Mouse (Mus musculus) heart, embryonic 13.5 days (tissue): ENCODE measurements around the gene Hnf1b. TPM values are rescaled to one million over a fixed set of nuclear protein-coding genes. Genes with fewer than 3 reads are reported as not detected.

Source experiments
- ATAC-seq: fragments of 200-750 bp; cut with Nextera tagmentation; 2 replicates; pipeline ENCODE4 v1.8.0; 2017; ENCODE audit warnings: moderate TSS enrichment; ENCODE audit not compliant: insufficient number of reproducible peaks, low FRiP score, low TSS enrichment; ENCODE audit errors: extremely low read depth
- H3K27ac ChIP-seq: fragments of 300-500 bp; sonication (generic); replicated peaks from 2 replicates; pipeline ENCODE4 v1.5.1; 2015; ENCODE audit warnings: moderate library complexity, mild to moderate bottlenecking, inconsistent platforms
- H3K27me3 ChIP-seq: fragments of 300-500 bp; sonication (generic); replicated peaks from 2 replicates; pipeline ENCODE4 v1.6.1; 2015; ENCODE audit warnings: mild to moderate bottlenecking, inconsistent platforms
- H3K36me3 ChIP-seq: fragments of 300-500 bp; sonication (generic); 2 replicates; pipeline ENCODE4 v1.6.1; 2015; ENCODE audit warnings: mild to moderate bottlenecking, inconsistent platforms
- H3K4me1 ChIP-seq: fragments of 300-500 bp; sonication (generic); 2 replicates; pipeline ENCODE4 v1.6.1; 2015; ENCODE audit warnings: inconsistent platforms
- H3K4me2 ChIP-seq: fragments of 300-500 bp; sonication (generic); 2 replicates; pipeline ENCODE4 v1.6.1; 2015; ENCODE audit warnings: inconsistent platforms, mild to moderate bottlenecking, moderate library complexity
- H3K4me3 ChIP-seq: fragments of 300-500 bp; sonication (generic); 2 replicates; pipeline ENCODE4 v1.5.1; 2015; ENCODE audit warnings: moderate library complexity, mild to moderate bottlenecking, inconsistent platforms
- H3K9ac ChIP-seq: fragments of 300-500 bp; sonication (generic); 2 replicates; pipeline ENCODE4 v1.6.1; 2015; ENCODE audit warnings: inconsistent platforms, mild to moderate bottlenecking, moderate library complexity
- H3K9me3 ChIP-seq: fragments of 300-500 bp; sonication (generic); 2 replicates; pipeline ENCODE4 v1.6.1; 2016; ENCODE audit warnings: inconsistent platforms
- WGBS: fragments of 180-500 bp; shearing (Covaris S2); methylation state at CpG from one replicate; pipeline ENCODE4 v1.1.7; 2015; ENCODE audit warnings: mixed read lengths; 5-methylcytosine and 5-hydroxymethylcytosine counted together
- polyA plus RNA-seq: library from polyadenylated mRNA; unstranded; fragments of >200 nt; fragmentation: Nextera tagmentation; extraction: Ambion mirVana; gene quantifications from 2 replicates; pipeline ENCODE4 v1.2.1, GENCODE M21; 2015

Hnf1b gene
- polyA plus RNA-seq, 1 experiment from 2014 or later = 1.1 TPM

- Histone ChIP-seq H3K27ac (no peak overlapping the region), H3K9me3 (no peaks in the 10 kb centered on the region), H3K4me3 (peak overlapping the region; percentile 43), H3K4me2 (peak overlapping the region; percentile 60), H3K27me3 (peaks cover 88% of the 10 kb centered on the region), H3K9ac (0 out of 2 replicates have a peak overlapping the region, but pooled peaks have one; percentile 5), H3K36me3 (no peaks in the 10 kb centered on the region), H3K4me1 (peaks cover 38% of the 10 kb centered on the region)
- ATAC-seq = no peak
- WGBS = 2% methylated on average over 33 of the region's 33 CpGs
These were observed 3.4 kb downstream of the Hnf1b start for GRCm38 (mm10) chr11:83853221-83853792.

GRCm38 (mm10) chr11:83854091-83854490 lies 4.2 kb downstream of the Hnf1b start:
- Histone ChIP-seq H3K4me2 (no peak overlapping the region), H3K9me3 (no peaks in the 10 kb centered on the region), H3K36me3 (no peaks in the 10 kb centered on the region), H3K4me3 (no peak overlapping the region), H3K4me1 (peaks cover 38% of the 10 kb centered on the region), H3K27me3 (peaks cover 88% of the 10 kb centered on the region), H3K27ac (no peak overlapping the region), H3K9ac (no peak overlapping the region)
- 7% methylated on average over 10 of the region's 10 CpGs for WGBS
- no peak for ATAC-seq

- Histone ChIP-seq H3K4me1 (peaks cover 36% of the 10 kb centered on the region), H3K27ac (no peak overlapping the region), H3K9me3 (no peaks in the 10 kb centered on the region), H3K4me3 (no peak overlapping the region), H3K4me2 (no peak overlapping the region), H3K27me3 (peaks cover 88% of the 10 kb centered on the region), H3K36me3 (no peaks in the 10 kb centered on the region), H3K9ac (no peak overlapping the region)
- 19% methylated on average over 2 of the region's 2 CpGs for WGBS
- ATAC-seq = no peak
These were observed 4.8 kb downstream of the Hnf1b start for GRCm38 (mm10) chr11:83854707-83855106.

- Histone ChIP-seq H3K4me2 (no peak overlapping the region), H3K4me1 (peaks cover 13% of the 10 kb centered on the region), H3K27ac (no peak overlapping the region), H3K4me3 (no peak overlapping the region), H3K9ac (no peak overlapping the region), H3K36me3 (no peaks in the 10 kb centered on the region), H3K27me3 (peaks cover 67% of the 10 kb centered on the region), H3K9me3 (no peaks in the 10 kb centered on the region)
- 68% methylated on average over 1 of the region's 1 CpGs for WGBS
- ATAC-seq = no peak
These were observed 7.4 kb downstream of the Hnf1b start for GRCm38 (mm10) chr11:83857256-83857655.

GRCm38 (mm10) chr11:83865286-83865685 lies 15.4 kb downstream of the Hnf1b start:
- no peaks in the 10 kb centered on the region for H3K36me3 ChIP-seq
- peaks cover 15% of the 10 kb centered on the region; the same call in 1 of the 2 replicates for H3K27me3 ChIP-seq
- no peak overlapping the region for H3K4me3 ChIP-seq
- H3K9ac ChIP-seq = no peak overlapping the region
- H3K4me1 ChIP-seq = peaks cover 8% of the 10 kb centered on the region; the same call in 1 of the 2 replicates
- 57% methylated on average over 9 of the region's 9 CpGs for WGBS
- H3K4me2 ChIP-seq = no peak overlapping the region
- ATAC-seq = no peak
- no peaks in the 10 kb centered on the region for H3K9me3 ChIP-seq
- H3K27ac ChIP-seq = no peak overlapping the region

GRCm38 (mm10) chr11:83867571-83867970 lies 17.7 kb downstream of the Hnf1b start:
- Histone ChIP-seq H3K9ac (no peak overlapping the region), H3K4me3 (no peak overlapping the region), H3K27ac (no peak overlapping the region), H3K36me3 (no peaks in the 10 kb centered on the region), H3K27me3 (peaks cover 14% of the 10 kb centered on the region; the same call in 1 of the 2 replicates), H3K4me2 (no peak overlapping the region), H3K4me1 (peaks cover 8% of the 10 kb centered on the region; the same call in 1 of the 2 replicates), H3K9me3 (no peaks in the 10 kb centered on the region)
- ATAC-seq = no peak
- WGBS = 39% methylated on average over 3 of the region's 3 CpGs

GRCm38 (mm10) chr11:83869147-83869546 lies 19.3 kb downstream of the Hnf1b start:
- Histone ChIP-seq H3K4me1 (peaks cover 8% of the 10 kb centered on the region; the same call in 1 of the 2 replicates), H3K4me3 (no peak overlapping the region), H3K36me3 (no peaks in the 10 kb centered on the region), H3K9ac (no peak overlapping the region), H3K27me3 (peaks cover 8% of the 10 kb centered on the region; the same call in 1 of the 2 replicates), H3K4me2 (no peak overlapping the region), H3K9me3 (no peaks in the 10 kb centered on the region), H3K27ac (no peak overlapping the region)
- ATAC-seq = no peak
- WGBS = 14% methylated on average over 1 of the region's 1 CpGs

- no peak for ATAC-seq
- H3K36me3 ChIP-seq = no peaks in the 10 kb centered on the region
- WGBS = 47% methylated on average over 3 of the region's 3 CpGs
- no peaks in the 10 kb centered on the region for H3K9me3 ChIP-seq
- no peak overlapping the region for H3K4me2 ChIP-seq
- H3K27me3 ChIP-seq = peaks cover 8% of the 10 kb centered on the region; the same call in 1 of the 2 replicates
- H3K9ac ChIP-seq = no peak overlapping the region
- H3K27ac ChIP-seq = no peak overlapping the region
- peaks cover 8% of the 10 kb centered on the region; the same call in 1 of the 2 replicates for H3K4me1 ChIP-seq
- no peak overlapping the region for H3K4me3 ChIP-seq
These were observed 19.8 kb downstream of the Hnf1b start for GRCm38 (mm10) chr11:83869686-83870085.

GRCm38 (mm10) chr11:83871780-83872554 lies 22.1 kb downstream of the Hnf1b start:
- H3K27me3 ChIP-seq = peaks cover 3% of the 10 kb centered on the region; the same call in 1 of the 2 replicates
- no peak overlapping the region for H3K4me3 ChIP-seq
- no peak overlapping the region for H3K9ac ChIP-seq
- H3K4me2 ChIP-seq = no peak overlapping the region
- H3K27ac ChIP-seq = no peak overlapping the region
- H3K36me3 ChIP-seq = no peaks in the 10 kb centered on the region
- peaks cover 13% of the 10 kb centered on the region; the same call in 1 of the 2 replicates for H3K4me1 ChIP-seq
- 64% methylated on average over 9 of the region's 9 CpGs for WGBS
- no peak for ATAC-seq
- no peaks in the 10 kb centered on the region for H3K9me3 ChIP-seq

GRCm38 (mm10) chr11:83873509-83873908 lies 23.6 kb downstream of the Hnf1b start:
- Histone ChIP-seq H3K27ac (no peak overlapping the region), H3K9ac (no peak overlapping the region), H3K9me3 (no peaks in the 10 kb centered on the region), H3K4me3 (no peak overlapping the region), H3K4me2 (no peak overlapping the region), H3K4me1 (peaks cover 19% of the 10 kb centered on the region), H3K27me3 (no peaks in the 10 kb centered on the region), H3K36me3 (no peaks in the 10 kb centered on the region)
- no peak for ATAC-seq
- 73% methylated on average over 9 of the region's 9 CpGs for WGBS

GRCm38 (mm10) chr11:83876630-83877029 lies 26.8 kb downstream of the Hnf1b start:
- no peak for ATAC-seq
- Histone ChIP-seq H3K4me1 (peaks cover 27% of the 10 kb centered on the region), H3K27ac (no peak overlapping the region), H3K9me3 (no peaks in the 10 kb centered on the region), H3K4me2 (no peak overlapping the region), H3K4me3 (no peak overlapping the region), H3K9ac (no peak overlapping the region), H3K36me3 (no peaks in the 10 kb centered on the region), H3K27me3 (no peaks in the 10 kb centered on the region)
- WGBS = 73% methylated on average over 7 of the region's 7 CpGs
